Mouse (Mus musculus): ENCODE results near the gene Syn3.

GRCm38 (mm10) chr10:86307235-86307634 is 191.5 kb downstream of the Syn3 start:
- TF ChIP-seq CTCF (IDR thresholded peaks at IDR 0.05; ENCODE audit: borderline replicate concordance, control insufficient read depth, extremely low read depth, insufficient read depth, low read length, poor library complexity) = no peak
- TF ChIP-seq POLR2A (IDR thresholded peaks at IDR 0.05; ENCODE audit: control insufficient read depth, extremely low read depth, insufficient read depth, low read length, poor library complexity) = no peak

Data from thymus, adult 2 months (tissue).